Mouse (Mus musculus) bone marrow, adult 2 months (tissue): Measurements from ENCODE around the gene Mob1a.

ENCODE experiments used
- CTCF ChIP-seq: fragments of 200-500 bp; IDR thresholded peaks from 2 replicates; pipeline ENCODE4 v1.5.1; 2011; ENCODE audit warnings: low read length, control low read depth; ENCODE audit not compliant: control insufficient read depth, insufficient read depth
- POLR2A ChIP-seq: fragments of 200-500 bp; IDR thresholded peaks from 2 replicates; pipeline ENCODE4 v1.6.1; 2011; ENCODE audit warnings: low read depth, mild to moderate bottlenecking, control low read depth, low read length, borderline replicate concordance; ENCODE audit not compliant: control insufficient read depth

GRCm38 (mm10) chr6:83326761-83327160 is 945 bp downstream of the Mob1a start:
- TF ChIP-seq POLR2A (no peak), CTCF (no peak)
